Mouse (Mus musculus): ENCODE results near the gene Trap1a.
"Not testable (repeated sequence)": the region's sequence is repeated elsewhere in the genome, so short reads cannot be mapped to it uniquely, and the experiment has no call there.

Gene Trap1a

DNA sequence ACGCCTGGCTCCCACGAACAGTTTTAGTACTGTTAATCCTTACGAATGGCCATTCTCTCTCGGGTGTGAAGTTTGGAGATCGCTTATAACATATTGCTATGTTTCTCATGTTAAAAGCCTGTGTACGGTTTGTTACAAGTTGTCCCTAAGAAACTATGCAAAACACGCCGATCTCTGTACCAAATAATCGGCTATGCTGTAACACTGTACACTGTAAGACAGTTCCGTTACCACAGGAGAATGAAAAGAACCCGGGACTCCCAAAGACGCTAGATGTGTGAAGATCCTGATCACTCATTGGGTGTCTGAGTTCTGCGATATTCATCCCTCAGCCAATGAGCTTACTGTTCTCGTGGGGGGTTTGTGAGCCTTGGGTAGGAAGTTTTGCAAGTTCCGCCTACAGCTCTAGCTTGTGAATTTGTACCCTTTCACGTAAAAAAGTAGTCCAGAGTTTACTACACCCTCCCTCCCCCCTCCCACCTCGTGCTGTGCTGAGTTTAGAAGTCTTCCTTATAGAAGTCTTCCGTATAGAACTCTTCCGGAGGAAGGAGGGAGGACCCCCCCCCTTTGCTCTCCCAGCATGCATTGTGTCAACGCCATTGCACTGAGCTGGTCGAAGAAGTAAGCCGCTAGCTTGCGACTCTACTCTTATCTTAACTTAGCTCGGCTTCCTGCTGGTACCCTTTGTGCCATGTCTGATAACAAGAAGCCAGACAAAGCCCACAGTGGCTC lies at the start of gene Trap1a:
Trap1a (plus strand) TSS at position 421 of the 732 bp plus-strand sequence.
- no peak for DNase-seq

GRCm38 (mm10) chrX:139293114-139293513 lies 40.4 kb upstream of the Trap1a start:
- DNase-seq, result no peak

GRCm38 (mm10) chrX:139295325-139295724 lies 38.2 kb upstream of the Trap1a start:
- no peak for DNase-seq

- DNase-seq, result not testable (repeated sequence)
These were observed 16.1 kb upstream of the Trap1a start for GRCm38 (mm10) chrX:139317356-139317755.

GRCm38 (mm10) chrX:139332583-139332982 lies 900 bp upstream of the Trap1a start:
- no peak for DNase-seq

- peak in 1 of 2 experiments; percentile 4 for DNase-seq
These were observed 1.3 kb downstream of the Trap1a start for GRCm38 (mm10) chrX:139334504-139335418.

DNA sequence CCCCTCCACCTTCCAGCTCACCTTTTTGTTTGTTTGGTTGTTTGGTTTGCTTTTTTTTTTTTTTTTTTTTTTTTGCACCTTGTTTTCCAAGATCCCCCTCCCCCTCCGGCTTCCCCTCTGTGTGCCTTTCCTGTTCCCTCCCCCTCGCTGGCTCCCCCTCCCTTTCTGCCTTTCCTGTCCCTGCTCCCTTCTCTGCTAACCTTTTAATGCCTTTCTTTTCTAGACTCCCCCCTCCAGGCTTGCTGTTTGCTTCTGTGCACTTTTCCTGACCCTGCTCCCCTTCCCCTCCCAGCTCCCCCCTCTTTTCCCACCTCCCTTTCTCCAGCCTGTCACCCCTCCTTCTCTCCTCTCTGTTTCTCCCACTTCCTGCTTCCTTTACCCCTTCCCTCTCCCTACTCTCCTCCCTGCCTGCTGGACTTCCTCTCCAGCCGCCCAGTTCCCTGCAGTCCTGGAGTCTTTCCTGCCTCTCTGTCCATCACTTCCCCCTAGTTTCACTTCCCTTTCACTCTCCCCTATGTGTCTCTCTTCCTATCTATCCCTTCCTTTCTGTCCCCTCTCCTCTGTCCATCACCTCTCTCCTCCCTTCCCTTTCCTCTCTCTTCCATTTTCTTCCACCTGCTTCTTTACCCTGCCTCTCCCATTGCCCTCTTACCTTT lies 2.1 kb downstream of the Trap1a start:
- peak in 1 of 2 experiments; percentile 4 for DNase-seq

DNA sequence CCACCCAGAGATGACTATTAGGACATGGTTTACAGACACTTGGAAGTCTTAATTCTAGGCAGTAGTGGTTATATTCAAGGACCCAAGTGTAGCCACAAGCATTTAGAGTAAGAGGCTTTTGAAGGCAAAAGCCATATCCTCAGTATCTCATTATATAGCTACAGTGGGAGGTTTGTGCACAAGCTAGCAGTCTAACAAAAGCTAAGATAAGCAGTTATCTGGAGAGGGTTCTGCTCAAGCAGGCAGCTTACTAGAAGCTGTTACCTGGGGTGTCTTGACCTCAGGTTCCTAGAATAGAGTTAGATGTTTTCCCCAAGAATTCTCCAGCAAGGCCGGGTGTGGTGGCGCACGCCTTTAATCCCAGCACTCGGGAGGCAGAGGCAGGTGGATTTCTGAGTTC lies 6.1 kb downstream of the Trap1a start:
- no peak for DNase-seq

DNA sequence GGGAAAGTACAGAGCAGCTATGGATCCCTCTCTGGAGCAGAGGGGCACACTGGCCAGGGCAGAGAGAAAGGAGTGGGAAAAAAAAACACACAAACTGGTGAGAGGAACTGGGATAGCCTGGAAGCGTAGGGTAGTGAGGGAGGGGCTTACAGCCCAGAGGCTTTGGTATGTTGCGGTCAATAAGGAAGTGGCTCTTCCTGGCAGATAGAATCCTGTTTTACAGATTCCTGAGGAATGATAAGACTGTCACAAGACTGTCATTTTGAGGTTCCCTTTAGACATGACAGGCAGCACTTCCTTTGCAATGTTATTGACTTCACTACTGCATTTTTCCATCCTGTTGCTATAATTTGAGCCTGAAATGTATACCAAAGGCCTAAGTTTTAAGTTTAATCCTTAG lies 7.7 kb downstream of the Trap1a start:
- no peak for DNase-seq

DNA sequence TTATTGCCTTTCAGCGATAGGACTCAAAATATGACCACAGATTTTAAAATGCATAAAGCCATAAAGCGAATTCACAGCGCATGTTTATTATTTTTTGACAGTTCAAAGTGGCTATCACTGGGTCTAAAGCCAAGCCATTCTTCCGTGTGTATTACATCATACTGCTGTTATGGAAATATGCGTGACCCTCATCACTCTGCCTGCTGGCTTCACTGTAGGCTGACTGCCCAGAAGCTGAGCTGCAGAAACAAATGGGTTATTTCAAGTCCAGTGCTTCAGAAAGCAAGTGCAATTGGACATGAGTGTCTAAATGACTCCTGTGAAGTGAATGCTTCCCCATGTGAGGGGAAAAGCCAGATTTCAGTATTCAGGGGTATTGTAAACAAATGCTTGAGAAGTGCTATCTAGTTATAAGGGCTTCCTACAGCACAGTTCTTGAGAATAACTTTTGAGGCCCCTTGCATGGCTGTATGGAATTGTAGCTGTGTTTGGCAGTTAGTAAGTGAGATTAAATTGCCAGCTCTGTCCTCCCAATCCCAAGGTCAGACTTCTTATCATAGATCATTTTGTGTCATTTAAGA lies 18.8 kb downstream of the Trap1a start:
- DNase-seq, result peak; percentile 6 to 17

- peak; percentile 2 to 7 for DNase-seq
These were observed 24.3 kb downstream of the Trap1a start for GRCm38 (mm10) chrX:139357639-139358260.

- DNase-seq, result no peak
These were observed 24.9 kb downstream of the Trap1a start for GRCm38 (mm10) chrX:139358361-139358760.

- no peak for DNase-seq
These were observed 33.5 kb downstream of the Trap1a start for GRCm38 (mm10) chrX:139366837-139367528.

GRCm38 (mm10) chrX:139367529-139367908 lies 34.0 kb downstream of the Trap1a start:
- DNase-seq, result no peak

DNA sequence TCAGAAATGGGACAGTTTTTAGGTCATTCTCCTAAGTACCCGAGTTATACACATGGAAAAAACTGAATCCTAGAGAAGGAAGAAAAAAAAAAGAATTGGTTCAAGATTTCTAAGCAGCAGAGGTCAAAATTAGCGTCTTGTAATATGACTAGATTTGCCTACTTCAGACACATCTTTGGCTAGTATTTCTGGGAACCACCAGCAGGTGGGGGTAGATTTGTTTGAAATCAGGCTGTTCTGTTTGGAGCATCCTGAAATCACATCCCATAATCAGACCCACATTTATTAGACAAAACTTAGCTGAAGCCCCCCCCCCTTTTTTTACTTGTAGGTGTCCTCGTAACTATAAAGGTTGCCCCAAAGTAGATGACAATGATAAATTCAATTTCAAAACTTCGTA lies 35.6 kb downstream of the Trap1a start:
- DNase-seq, result peak; percentile 20 to 48

DNA sequence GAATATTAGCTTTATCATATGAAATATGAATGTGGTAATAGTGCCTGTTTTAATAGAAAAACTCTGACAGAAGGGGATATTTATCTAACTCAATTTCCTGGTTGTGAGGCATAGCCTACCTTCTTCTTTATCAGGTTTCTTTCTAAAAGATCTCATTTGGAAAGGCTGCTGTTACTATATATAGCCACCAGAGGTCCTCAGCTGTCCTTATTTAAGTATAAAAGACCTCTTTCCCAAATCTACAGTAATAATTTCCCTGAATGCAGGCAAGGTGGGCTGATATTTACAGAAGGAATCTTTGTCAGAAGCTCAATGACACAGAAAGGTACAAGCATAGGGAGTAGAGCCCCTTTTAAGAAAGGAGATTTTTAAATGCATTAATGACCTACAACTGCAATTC lies 39.2 kb downstream of the Trap1a start:
- DNase-seq, result no peak

All from kidney, postnatal 4 days (tissue).